Mouse (Mus musculus): ENCODE results near the gene Lrrc8d. TPM values are rescaled to one million over a fixed set of nuclear protein-coding genes. Genes with fewer than 3 reads are reported as not detected.

Gene Lrrc8d
- polyA plus RNA-seq, 1 experiment from 2014 or later = 14.1 TPM

DNA sequence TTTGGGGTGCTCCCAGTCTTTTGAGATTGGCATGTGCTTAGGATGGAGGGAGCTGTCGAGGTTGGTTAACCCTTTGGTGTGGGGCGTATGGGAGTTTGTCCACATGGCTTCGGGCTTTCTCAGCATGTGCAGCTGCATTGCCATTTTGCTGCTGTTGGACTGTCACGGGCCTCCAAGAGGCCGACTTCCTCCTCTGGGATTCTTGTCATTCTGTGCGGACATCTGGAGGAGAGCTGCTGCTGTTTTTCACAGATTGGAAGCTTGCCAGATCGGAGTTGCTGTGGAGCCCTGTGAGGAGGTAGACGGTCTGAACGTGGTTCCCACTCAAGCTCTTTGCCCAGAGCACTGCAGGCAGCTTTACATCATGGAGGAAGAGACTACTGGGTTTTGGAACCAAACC is 4.8 kb downstream of the Lrrc8d start:
- no peak overlapping the region for H3K9ac ChIP-seq
- no peak overlapping the region for H3K27ac ChIP-seq
- no peaks in the 10 kb centered on the region for H3K36me3 ChIP-seq
- no peaks in the 10 kb centered on the region for H3K9me3 ChIP-seq
- no peak for ATAC-seq (ENCODE audit: insufficient read depth, low FRiP score, low read depth)
- H3K4me1 ChIP-seq = peaks cover 18% of the 10 kb centered on the region; the same call in 1 of the 2 replicates
- H3K4me2 ChIP-seq = no peak overlapping the region
- WGBS = 36% methylated on average over 9 of the region's 9 CpGs
- H3K27me3 ChIP-seq (replicated peaks) = no peaks in the 10 kb centered on the region
- H3K4me3 ChIP-seq (replicated peaks) = no peak overlapping the region

DNA sequence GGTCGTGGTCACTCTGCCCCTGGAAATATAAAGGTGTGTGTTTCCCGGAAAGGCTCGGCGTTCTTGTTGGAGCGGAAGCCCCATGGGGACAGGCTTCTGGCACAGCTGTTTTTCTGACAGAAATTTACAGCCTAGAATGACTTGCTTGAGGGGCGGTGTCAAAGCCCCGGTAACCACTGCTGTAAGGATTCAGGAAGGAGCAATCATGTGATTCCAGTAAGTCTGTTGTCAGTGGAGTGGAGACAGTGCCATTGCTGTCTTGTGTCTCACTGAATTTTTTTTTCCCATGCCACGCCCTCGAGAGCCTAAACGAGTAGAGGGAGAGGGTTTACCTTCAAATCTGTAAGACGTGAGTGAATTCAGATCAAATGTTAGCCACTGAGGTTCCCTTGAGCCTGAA is 6.9 kb downstream of the Lrrc8d start:
- Histone ChIP-seq H3K27ac (no peak overlapping the region), H3K4me3 (replicated peaks) (no peak overlapping the region), H3K9ac (no peak overlapping the region), H3K4me2 (no peak overlapping the region), H3K27me3 (replicated peaks) (no peaks in the 10 kb centered on the region), H3K4me1 (peaks cover 16% of the 10 kb centered on the region; the same call in 1 of the 2 replicates), H3K9me3 (no peaks in the 10 kb centered on the region), H3K36me3 (no peaks in the 10 kb centered on the region)
- WGBS = 74% methylated on average over 11 of the region's 11 CpGs
- no peak for ATAC-seq (ENCODE audit: insufficient read depth, low FRiP score, low read depth)

DNA sequence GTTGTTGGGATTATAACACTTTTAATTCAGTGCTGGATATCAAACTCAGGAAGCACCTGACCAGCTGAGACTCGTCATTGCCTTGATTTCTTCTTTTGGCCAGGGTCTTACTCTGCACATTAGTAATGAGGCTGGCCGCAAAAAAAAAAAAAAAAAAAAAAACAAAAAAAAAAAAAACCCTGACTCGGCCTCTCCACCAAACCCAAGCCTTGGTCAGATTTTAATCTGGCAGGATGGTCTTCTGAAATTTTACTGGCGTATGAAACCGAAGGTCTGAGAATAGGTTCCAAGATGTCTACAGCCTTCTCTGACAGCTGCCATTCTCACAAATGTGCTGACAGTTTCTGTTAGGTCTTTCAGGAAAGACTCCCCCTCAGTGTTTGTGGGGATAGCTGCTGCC is 8.5 kb downstream of the Lrrc8d start:
- peaks cover 16% of the 10 kb centered on the region; the same call in 1 of the 2 replicates for H3K4me1 ChIP-seq
- no peaks in the 10 kb centered on the region for H3K27me3 ChIP-seq (replicated peaks)
- no peak overlapping the region for H3K9ac ChIP-seq
- no peak overlapping the region for H3K4me3 ChIP-seq (replicated peaks)
- no peak overlapping the region for H3K27ac ChIP-seq
- no peaks in the 10 kb centered on the region for H3K36me3 ChIP-seq
- no peaks in the 10 kb centered on the region for H3K9me3 ChIP-seq
- no peak overlapping the region for H3K4me2 ChIP-seq
- ATAC-seq (ENCODE audit: insufficient read depth, low FRiP score, low read depth) = no peak
- WGBS = 73% methylated on average over 5 of the region's 5 CpGs

DNA sequence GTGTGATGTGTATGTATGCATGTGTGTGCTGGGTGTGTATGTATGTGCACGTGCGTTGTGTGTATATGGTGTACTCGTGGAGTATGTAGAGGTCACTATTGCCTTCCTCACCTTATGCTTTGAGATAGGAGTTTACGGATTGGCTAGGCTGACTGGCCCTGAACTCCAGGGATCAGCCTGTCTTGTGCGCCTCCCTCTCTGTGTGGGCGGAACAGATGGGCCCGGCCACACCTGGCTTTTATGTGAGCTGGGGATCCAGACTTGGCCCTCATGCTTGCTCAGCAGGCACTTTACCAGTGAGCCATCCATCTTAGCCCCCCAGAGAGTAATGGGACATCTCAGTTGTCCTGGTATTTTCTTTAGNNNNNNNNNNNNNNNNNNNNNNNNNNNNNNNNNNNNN is 10.7 kb downstream of the Lrrc8d start:
- Histone ChIP-seq H3K36me3 (no peaks in the 10 kb centered on the region), H3K4me2 (no peak overlapping the region), H3K4me1 (peaks cover 11% of the 10 kb centered on the region), H3K27ac (no peak overlapping the region), H3K4me3 (replicated peaks) (no peak overlapping the region), H3K27me3 (replicated peaks) (no peaks in the 10 kb centered on the region), H3K9ac (no peak overlapping the region), H3K9me3 (no peaks in the 10 kb centered on the region)
- ATAC-seq (ENCODE audit: insufficient read depth, low FRiP score, low read depth) = no peak
- WGBS = 80% methylated on average over 7 of the region's 7 CpGs

DNA sequence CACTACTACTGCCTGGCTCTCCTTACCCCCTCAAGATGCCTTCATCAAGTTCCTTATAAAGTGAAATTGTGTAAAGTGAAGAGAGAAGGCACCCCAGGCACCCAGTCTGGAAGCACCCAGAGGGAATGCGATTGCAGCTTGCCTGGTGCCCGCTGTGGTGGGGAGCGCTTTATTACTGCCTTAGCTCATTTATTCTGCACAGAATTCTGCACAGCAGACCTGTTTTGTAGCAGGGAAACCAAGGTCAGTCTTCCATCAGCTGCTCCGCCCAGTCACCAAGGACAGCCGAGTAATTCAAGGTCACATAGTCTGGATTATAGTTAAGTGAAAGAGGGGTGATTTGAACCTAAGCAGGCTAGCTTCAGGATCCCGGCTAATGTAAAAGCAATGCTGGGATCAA is 14.7 kb downstream of the Lrrc8d start:
- Histone ChIP-seq H3K27ac (0 out of 2 replicates have a peak overlapping the region, but pooled peaks have one; percentile 77), H3K27me3 (replicated peaks) (no peaks in the 10 kb centered on the region), H3K9me3 (no peaks in the 10 kb centered on the region), H3K4me1 (peaks cover 39% of the 10 kb centered on the region), H3K4me2 (no peak overlapping the region), H3K9ac (no peak overlapping the region), H3K4me3 (replicated peaks) (no peak overlapping the region), H3K36me3 (no peaks in the 10 kb centered on the region)
- WGBS = 82% methylated on average over 6 of the region's 6 CpGs
- no peak for ATAC-seq (ENCODE audit: insufficient read depth, low FRiP score, low read depth)

DNA sequence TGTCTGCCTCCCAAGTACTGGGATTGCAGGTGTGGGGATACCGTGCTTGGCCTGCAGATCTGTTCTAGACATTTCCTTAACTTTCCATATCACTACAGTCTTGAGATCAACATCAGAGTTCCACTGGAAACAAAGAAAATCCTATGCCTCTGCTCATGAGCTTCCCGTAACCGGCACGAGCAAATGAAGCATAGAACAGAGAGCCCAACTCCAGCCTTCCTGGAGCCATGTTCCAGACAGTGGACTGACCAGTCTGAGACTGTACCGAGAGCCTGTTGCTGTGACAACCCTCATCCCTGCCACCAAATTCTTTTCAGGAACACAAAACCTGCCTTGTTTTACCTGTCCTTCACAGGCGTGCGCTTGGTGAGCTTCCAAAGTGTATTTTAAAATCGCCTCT is 15.3 kb downstream of the Lrrc8d start:
- peak overlapping the region; percentile 77 for H3K27ac ChIP-seq
- peak overlapping the region; percentile 27; the same call in 1 of the 2 replicates for H3K4me2 ChIP-seq
- no peaks in the 10 kb centered on the region for H3K27me3 ChIP-seq (replicated peaks)

DNA sequence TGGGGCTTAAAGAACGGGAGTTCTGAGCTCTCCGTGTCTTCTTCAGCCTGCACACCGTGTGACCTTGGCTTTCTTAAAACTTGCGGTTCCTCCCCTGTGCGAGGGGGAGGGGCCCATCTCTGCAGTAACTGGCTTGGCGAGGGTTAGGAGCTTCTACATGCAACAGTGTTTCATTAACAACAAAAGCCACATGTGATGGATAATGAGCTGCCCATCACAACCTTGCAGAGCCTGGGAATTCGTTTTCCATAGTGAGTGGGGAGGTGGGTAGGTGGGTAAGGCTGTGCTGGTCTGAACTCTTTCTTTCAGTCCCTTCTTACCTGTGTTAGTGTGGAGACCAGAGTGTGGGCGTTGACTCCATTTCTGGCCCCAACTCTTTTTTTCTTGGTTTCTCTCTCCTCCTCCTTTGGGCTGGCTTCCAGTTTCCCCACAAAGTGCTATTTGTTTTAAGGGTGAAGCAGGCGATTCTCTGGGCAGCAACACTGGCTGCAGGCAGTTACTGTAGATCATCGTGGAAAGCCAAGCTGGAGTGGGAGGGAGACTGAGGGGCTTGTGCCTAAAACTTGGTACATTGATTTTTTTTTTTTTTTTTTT is 15.9 kb downstream of the Lrrc8d start:
- ATAC-seq (ENCODE audit: insufficient read depth, low FRiP score, low read depth) = peak; percentile 48
- Histone ChIP-seq H3K4me1 (peaks cover 39% of the 10 kb centered on the region), H3K4me2 (peak overlapping the region; percentile 27; the same call in 1 of the 2 replicates), H3K36me3 (no peaks in the 10 kb centered on the region), H3K4me3 (replicated peaks) (no peak overlapping the region), H3K9ac (no peak overlapping the region), H3K27me3 (replicated peaks) (no peaks in the 10 kb centered on the region), H3K9me3 (no peaks in the 10 kb centered on the region), H3K27ac (peak overlapping the region; percentile 77)
- 29% methylated on average over 10 of the region's 10 CpGs for WGBS

More for the DNA sequence above, 15.3 kb downstream of the Lrrc8d start:
- ATAC-seq (ENCODE audit: insufficient read depth, low FRiP score, low read depth) = no peak
- Histone ChIP-seq H3K9me3 (no peaks in the 10 kb centered on the region), H3K4me3 (replicated peaks) (no peak overlapping the region), H3K36me3 (no peaks in the 10 kb centered on the region), H3K9ac (no peak overlapping the region), H3K4me1 (peaks cover 39% of the 10 kb centered on the region)
- 73% methylated on average over 8 of the region's 8 CpGs for WGBS

DNA sequence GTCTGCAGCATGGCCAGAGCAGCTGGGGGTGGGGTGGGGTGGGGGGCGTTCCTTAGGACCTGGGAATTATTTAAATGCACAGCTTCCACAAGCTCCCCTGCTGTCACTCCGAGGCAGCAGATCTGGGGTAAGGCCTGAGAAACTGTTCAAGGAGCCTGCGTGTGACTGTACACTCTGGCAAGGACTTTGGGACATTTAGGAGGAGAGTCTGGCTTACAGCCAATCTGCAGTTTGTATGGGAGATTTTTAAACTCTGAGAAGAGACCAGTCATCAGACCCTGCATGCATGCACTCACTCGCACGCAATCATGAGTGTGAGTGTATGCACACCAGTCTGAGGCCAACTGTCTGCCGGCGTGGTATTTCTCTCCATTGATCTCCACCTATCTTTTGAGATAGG is 17.5 kb downstream of the Lrrc8d start:
- 50% methylated on average over 7 of the region's 7 CpGs for WGBS
- Histone ChIP-seq H3K4me2 (no peak overlapping the region), H3K4me3 (replicated peaks) (no peak overlapping the region), H3K36me3 (no peaks in the 10 kb centered on the region), H3K9ac (no peak overlapping the region), H3K4me1 (peaks cover 39% of the 10 kb centered on the region), H3K27me3 (replicated peaks) (no peaks in the 10 kb centered on the region), H3K9me3 (no peaks in the 10 kb centered on the region), H3K27ac (peak overlapping the region; percentile 58; the same call in 1 of the 2 replicates)
- ATAC-seq (ENCODE audit: insufficient read depth, low FRiP score, low read depth) = no peak

DNA sequence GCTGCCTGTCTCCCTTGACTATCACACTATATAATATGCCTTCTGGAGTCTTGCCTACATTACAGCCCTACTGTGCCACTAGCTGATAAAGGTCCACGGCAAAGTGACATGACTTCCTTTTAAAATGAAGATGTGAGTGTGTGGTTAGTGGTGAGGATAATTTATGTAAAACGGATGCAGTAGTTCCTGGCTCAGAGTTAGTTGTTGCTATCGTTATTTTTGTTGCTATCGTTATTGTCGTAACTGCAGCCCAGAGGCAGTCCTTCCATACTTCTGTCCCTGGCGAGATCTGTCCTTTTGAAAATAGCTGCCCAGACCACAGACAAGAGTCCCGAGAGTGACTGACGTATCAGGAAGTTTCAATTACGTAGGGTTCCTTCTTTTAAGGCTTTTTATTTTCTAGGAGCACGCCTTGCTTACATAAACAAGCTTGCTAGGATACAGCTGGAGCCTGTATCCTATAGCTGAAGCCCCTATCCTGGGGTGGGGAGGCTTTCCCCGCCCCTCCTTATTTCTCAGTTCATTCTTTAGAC is 18.4 kb downstream of the Lrrc8d start:
- Histone ChIP-seq H3K9me3 (no peaks in the 10 kb centered on the region), H3K4me2 (peak overlapping the region; percentile 24; the same call in 1 of the 2 replicates), H3K4me1 (peaks cover 39% of the 10 kb centered on the region), H3K27ac (0 out of 2 replicates have a peak overlapping the region, but pooled peaks have one; percentile 58), H3K36me3 (no peaks in the 10 kb centered on the region), H3K4me3 (replicated peaks) (no peak overlapping the region), H3K27me3 (replicated peaks) (no peaks in the 10 kb centered on the region), H3K9ac (no peak overlapping the region)
- ATAC-seq (ENCODE audit: insufficient read depth, low FRiP score, low read depth) = no peak
- WGBS = 54% methylated on average over 11 of the region's 11 CpGs

DNA sequence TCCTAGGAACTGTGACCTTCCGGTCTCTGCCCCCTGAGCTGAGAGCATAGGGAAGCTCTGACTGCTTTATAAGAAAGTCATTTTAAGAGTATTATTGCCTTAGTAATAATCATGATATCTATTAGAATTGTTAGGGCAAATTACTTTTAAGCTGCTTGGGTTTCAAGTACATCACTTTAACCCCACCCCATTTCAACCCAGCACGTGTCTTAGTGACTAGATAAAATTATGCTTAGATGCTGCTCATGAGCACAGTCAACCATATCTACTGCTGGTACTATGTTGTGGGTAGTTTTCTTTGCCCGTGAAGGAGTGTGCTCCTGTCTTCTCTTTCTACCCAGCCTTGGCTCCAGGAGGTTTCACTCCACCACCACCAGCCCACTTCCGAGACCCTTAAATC is 21.5 kb downstream of the Lrrc8d start:
- Histone ChIP-seq H3K4me3 (replicated peaks) (no peak overlapping the region), H3K27ac (no peak overlapping the region), H3K4me2 (no peak overlapping the region), H3K36me3 (no peaks in the 10 kb centered on the region), H3K9ac (no peak overlapping the region), H3K27me3 (replicated peaks) (no peaks in the 10 kb centered on the region), H3K9me3 (no peaks in the 10 kb centered on the region), H3K4me1 (peaks cover 24% of the 10 kb centered on the region)
- ATAC-seq (ENCODE audit: insufficient read depth, low FRiP score, low read depth) = no peak
- WGBS = 80% methylated on average over 4 of the region's 4 CpGs

DNA sequence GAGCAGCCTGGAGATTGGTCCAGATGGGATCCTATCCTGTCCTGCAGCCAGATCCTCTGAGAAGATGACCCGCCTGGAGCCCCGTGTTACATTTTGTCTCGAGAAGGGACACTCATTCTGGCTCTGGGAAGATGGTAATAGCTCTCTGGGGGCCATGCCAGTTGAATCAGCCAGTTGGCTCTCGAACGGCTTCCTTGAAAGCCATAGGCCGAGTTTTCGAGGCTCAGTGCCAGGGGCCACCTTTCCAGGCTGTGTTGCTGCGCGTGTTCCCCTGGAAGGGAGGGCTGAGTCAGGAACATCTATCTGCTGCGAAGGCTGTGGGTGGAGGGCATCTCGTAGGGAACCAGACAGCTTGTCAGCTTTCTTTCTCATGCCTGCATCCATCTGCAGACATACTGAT is 23.0 kb downstream of the Lrrc8d start:
- 90% methylated on average over 11 of the region's 11 CpGs for WGBS
- no peak for ATAC-seq (ENCODE audit: insufficient read depth, low FRiP score, low read depth)
- Histone ChIP-seq H3K4me3 (replicated peaks) (no peak overlapping the region), H3K4me1 (peaks cover 9% of the 10 kb centered on the region; the same call in 1 of the 2 replicates), H3K27ac (no peak overlapping the region), H3K36me3 (no peaks in the 10 kb centered on the region), H3K9me3 (no peaks in the 10 kb centered on the region), H3K9ac (no peak overlapping the region), H3K4me2 (no peak overlapping the region), H3K27me3 (replicated peaks) (no peaks in the 10 kb centered on the region)

DNA sequence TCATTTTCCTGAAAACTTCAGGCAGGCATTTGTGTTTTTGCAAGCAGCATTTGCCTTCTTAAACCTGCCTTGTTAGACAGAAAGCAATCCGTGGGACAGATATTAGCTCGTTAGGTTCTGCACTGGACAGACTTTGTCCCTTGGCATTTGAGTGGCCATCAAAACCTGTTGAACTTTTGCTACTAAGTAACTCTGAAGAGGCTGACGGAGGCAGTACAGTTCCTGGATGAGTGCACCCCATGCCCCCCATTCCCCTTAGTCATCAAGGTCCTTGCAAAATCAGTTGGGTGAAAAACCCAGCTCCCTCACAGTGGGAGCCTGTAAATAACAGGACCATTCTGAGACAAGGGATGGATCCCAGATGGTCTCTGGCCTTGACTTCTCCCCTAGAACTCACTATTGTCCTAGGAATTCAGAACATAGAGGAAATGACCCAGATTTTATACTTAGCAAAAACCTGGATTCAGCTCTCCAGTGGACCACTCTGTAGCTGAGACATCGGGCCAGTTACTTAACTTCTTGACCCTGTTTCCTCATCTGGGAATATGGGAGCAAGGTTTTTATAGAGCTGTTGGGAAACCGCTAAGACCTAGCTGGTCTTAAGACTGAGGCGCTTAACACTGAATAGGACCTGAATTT is 30.5 kb downstream of the Lrrc8d start:
- Histone ChIP-seq H3K9ac (no peak overlapping the region), H3K4me2 (no peak overlapping the region), H3K4me3 (replicated peaks) (no peak overlapping the region), H3K27ac (no peak overlapping the region), H3K4me1 (peaks cover 13% of the 10 kb centered on the region), H3K36me3 (no peaks in the 10 kb centered on the region), H3K9me3 (no peaks in the 10 kb centered on the region), H3K27me3 (replicated peaks) (no peaks in the 10 kb centered on the region)
- WGBS = 83% methylated on average over 6 of the region's 6 CpGs
- ATAC-seq (ENCODE audit: insufficient read depth, low FRiP score, low read depth) = no peak

Measured in stomach, embryonic 15.5 days (tissue).